Mouse (Mus musculus): ENCODE results near the gene Aaas. TPM values are rescaled to one million over a fixed set of nuclear protein-coding genes. Genes with fewer than 3 reads are reported as not detected.

Aaas gene
- 31.1 and 38.1 TPM in 2 replicates for polyA plus RNA-seq (2012; rRNA removed)

DNA sequence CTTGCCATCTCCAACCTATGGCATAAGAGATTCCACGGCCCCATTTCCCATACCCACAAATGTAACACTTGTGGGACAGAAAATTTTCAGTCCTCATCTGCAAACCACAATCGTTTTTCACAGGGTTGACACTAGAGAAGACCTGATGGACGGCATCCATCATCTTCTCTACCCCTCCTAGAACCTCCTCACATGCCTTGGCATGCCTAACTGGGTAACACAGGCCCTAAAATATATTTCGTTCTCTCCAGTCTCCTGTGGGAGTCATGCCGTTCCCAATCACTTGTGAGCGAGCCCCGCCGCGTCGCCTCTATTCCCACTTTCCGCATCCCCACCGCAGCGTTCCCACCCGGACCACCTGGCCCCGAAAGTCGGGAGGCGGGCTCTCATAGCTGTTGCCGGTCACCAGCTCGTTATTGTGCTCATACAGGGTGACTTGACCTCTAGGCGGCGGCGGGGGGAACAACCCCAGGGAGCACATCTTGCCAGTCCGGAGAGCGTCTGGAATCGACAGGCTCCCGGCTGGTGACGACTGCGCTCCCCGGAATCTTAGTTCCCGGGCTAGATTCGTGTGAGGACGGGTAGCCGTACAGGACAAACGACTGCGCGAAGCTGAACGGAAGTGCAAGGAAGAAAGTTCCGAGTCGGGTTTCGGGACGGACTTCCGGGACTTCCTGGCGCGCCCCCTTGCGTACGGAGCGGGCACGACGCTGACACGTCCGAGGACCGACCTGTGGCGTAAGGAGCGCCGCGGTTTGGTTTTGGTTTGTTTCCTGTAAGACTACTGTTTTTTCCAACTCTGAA, at the start of gene Aaas:
Gene Aaas, minus strand, starts transcription at position 634 of the 804 bp plus-strand sequence.
- Histone ChIP-seq H3K4me3 (ENCODE audit: insufficient read depth, low read depth, low read length) (peak within 1 kb of the TSS; percentile 91), H3K27ac (ENCODE audit: insufficient read depth, low read depth, low read length) (peak within 1 kb of the TSS; percentile 84), H3K4me1 (ENCODE audit: control insufficient read depth, insufficient read depth, low read length) (peaks cover 9% of the 10 kb centered on the region; the same call in 1 of the 2 replicates), H3K36me3 (ENCODE audit: control insufficient read depth, insufficient read depth, low read length) (no peaks in the 10 kb centered on the region), H3K27me3 (replicated peaks; ENCODE audit: control insufficient read depth, insufficient read depth, low read length) (no peaks in the 10 kb centered on the region)
- WGBS: under 1% methylated on average over 56 of the region's 56 CpGs
- peak; percentile 97 for DNase-seq
- TF ChIP-seq POLR2A (IDR thresholded peaks at IDR 0.05; ENCODE audit: low read depth, low read length): peak; percentile 79
- TF ChIP-seq CTCF (conservative IDR thresholded peaks at IDR 0.05; ENCODE audit: insufficient read depth, insufficient read length, low read depth, low read length): peak; percentile 89

DNA sequence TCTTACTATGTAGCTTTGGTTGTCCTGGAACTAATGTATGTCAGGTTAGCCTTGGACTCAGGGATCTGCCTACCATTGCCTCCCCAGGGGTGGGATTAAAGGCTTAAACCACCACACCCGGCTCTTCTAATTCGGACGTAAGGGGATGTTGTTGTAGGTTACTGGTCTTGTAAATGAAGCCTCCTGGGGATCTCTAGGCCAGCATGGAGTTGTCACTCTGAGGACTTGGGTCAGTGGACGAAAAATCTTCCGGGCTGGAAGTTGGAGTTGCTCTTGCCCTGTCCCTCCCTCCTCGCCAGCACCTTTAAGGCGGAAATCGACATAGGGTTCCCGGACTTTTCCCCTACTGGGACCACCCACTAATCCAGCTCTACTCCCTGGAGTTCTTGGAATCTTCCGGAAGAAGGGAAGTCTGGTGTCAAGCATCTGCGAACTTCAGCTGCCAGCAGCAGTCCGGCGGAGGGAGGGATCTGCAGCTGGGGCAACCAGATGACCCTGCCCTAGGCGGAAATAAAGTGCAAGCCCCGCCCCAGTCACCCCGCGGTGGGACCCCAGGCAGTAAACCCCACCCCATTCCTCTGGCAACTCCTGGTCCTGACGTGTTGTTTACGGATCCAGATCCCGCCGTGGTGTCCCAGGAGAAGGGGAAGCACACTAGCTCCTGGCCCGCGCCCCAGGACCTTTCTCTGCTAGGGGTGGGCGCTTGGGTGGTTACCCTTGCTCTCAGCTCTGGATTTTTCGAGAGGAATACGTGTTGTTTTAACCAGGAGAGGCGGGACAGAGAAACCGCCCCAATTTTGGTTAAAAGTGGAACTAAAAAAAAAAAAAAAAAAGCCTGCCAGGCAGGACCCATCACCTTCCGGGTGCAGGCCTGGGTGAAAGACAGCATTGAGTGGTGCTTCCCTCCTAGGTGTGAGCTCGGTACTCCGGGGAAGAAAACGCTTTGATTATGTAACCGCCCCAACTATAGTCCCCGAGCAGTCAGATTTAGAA, 49.0 kb upstream of the Aaas start:
- DNase-seq: peak; percentile 98
- no peaks in the 10 kb centered on the region for H3K27me3 ChIP-seq (replicated peaks; ENCODE audit: control insufficient read depth, insufficient read depth, low read length)
- H3K27ac ChIP-seq (ENCODE audit: insufficient read depth, low read depth, low read length): peak overlapping the region; percentile 96
- 2% methylated on average over 34 of the region's 34 CpGs for WGBS
- peak overlapping the region; percentile 53 for H3K4me3 ChIP-seq (ENCODE audit: insufficient read depth, low read depth, low read length)
- peak; percentile 74 for TF ChIP-seq POLR2A (IDR thresholded peaks at IDR 0.05; ENCODE audit: low read depth, low read length)
- TF ChIP-seq CTCF (conservative IDR thresholded peaks at IDR 0.05; ENCODE audit: insufficient read depth, insufficient read length, low read depth, low read length): no peak
- no peaks in the 10 kb centered on the region for H3K36me3 ChIP-seq (ENCODE audit: control insufficient read depth, insufficient read depth, low read length)
- peaks cover 10% of the 10 kb centered on the region for H3K4me1 ChIP-seq (ENCODE audit: control insufficient read depth, insufficient read depth, low read length)

DNA sequence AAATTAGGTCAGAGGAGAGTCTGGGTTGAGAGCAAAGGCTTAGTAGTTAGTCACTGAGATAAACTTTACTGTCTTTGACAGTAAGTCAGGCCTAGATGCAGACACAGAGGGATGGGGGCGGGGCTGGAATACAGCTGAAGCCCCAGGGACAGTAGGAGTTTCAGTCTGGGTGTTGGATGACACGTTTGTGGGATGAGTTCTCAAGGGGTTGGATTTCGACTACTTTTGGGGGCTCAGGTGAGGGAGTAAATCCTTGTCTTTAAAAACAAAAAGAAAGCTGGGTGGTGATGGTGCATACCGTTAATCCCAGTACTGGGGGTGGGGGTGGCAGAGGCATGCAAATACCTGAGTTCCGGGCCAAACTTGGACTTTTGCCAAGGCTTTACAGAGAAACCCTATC, 48.1 kb upstream of the Aaas start:
- peaks cover 15% of the 10 kb centered on the region for H3K4me1 ChIP-seq (ENCODE audit: control insufficient read depth, insufficient read depth, low read length)
- H3K4me3 ChIP-seq (ENCODE audit: insufficient read depth, low read depth, low read length): no peak overlapping the region
- peak overlapping the region; percentile 96 for H3K27ac ChIP-seq (ENCODE audit: insufficient read depth, low read depth, low read length)
- peak; percentile 33 for DNase-seq
- H3K36me3 ChIP-seq (ENCODE audit: control insufficient read depth, insufficient read depth, low read length): no peaks in the 10 kb centered on the region
- 36% methylated on average over 5 of the region's 5 CpGs for WGBS
- H3K27me3 ChIP-seq (replicated peaks; ENCODE audit: control insufficient read depth, insufficient read depth, low read length): no peaks in the 10 kb centered on the region
- TF ChIP-seq POLR2A (IDR thresholded peaks at IDR 0.05; ENCODE audit: low read depth, low read length) (no peak), CTCF (conservative IDR thresholded peaks at IDR 0.05; ENCODE audit: insufficient read depth, insufficient read length, low read depth, low read length) (no peak)

DNA sequence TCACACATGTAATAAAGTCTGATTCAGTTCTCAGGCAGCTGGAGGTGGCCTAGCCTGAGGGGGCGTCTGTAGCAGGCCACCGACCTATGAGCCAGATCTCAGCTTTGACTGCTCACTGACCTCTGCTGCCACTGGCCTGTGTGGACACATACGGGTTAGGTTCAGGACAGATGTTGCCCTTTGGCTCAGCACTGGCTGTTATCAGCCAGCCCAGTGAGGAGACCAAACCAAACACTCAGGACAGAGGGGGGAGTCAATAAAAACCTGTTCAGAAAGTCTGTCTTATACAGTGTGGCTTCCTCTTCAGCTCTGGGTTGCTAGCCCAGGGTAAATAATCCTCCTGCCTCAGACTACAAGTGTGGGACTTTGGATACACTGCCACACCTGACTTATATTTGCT, 44.5 kb upstream of the Aaas start:
- WGBS: 17% methylated on average over 3 of the region's 3 CpGs
- 0 out of 2 replicates have a peak overlapping the region, but pooled peaks have one; percentile 52 for H3K27ac ChIP-seq (ENCODE audit: insufficient read depth, low read depth, low read length)
- H3K36me3 ChIP-seq (ENCODE audit: control insufficient read depth, insufficient read depth, low read length): no peaks in the 10 kb centered on the region
- DNase-seq: peak; percentile 43
- no peak for TF ChIP-seq CTCF (conservative IDR thresholded peaks at IDR 0.05; ENCODE audit: insufficient read depth, insufficient read length, low read depth, low read length)
- no peak for TF ChIP-seq POLR2A (IDR thresholded peaks at IDR 0.05; ENCODE audit: low read depth, low read length)
- H3K4me1 ChIP-seq (ENCODE audit: control insufficient read depth, insufficient read depth, low read length): peaks cover 14% of the 10 kb centered on the region
- no peaks in the 10 kb centered on the region for H3K27me3 ChIP-seq (replicated peaks; ENCODE audit: control insufficient read depth, insufficient read depth, low read length)
- no peak overlapping the region for H3K4me3 ChIP-seq (ENCODE audit: insufficient read depth, low read depth, low read length)

DNA sequence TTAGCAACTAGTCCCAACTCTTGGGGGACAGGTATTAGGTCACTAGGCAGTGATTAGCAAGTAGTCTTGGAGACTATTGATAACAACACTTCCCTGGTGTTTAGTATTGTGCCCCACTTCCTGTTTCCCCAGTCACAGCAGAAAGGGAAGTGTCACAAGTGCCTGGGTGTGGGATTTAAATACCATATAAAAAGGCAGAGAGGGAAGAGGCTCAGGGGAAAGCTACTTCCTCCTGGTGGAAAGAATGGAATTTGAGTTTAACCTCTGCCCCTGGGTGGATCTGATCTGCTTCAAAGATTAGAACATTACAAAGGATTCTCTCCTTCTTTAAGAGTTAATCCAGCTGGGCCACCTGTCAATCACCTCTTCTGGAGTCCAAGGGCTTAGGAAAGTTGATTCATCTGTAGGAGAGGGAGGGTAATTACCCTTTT, 43.0 kb upstream of the Aaas start:
- TF ChIP-seq CTCF (conservative IDR thresholded peaks at IDR 0.05; ENCODE audit: insufficient read depth, insufficient read length, low read depth, low read length) (no peak), POLR2A (IDR thresholded peaks at IDR 0.05; ENCODE audit: low read depth, low read length) (no peak)
- Histone ChIP-seq H3K4me1 (ENCODE audit: control insufficient read depth, insufficient read depth, low read length) (peaks cover 17% of the 10 kb centered on the region), H3K36me3 (ENCODE audit: control insufficient read depth, insufficient read depth, low read length) (no peaks in the 10 kb centered on the region), H3K27ac (ENCODE audit: insufficient read depth, low read depth, low read length) (peak overlapping the region; percentile 39; the same call in 1 of the 2 replicates), H3K4me3 (ENCODE audit: insufficient read depth, low read depth, low read length) (no peak overlapping the region), H3K27me3 (replicated peaks; ENCODE audit: control insufficient read depth, insufficient read depth, low read length) (no peaks in the 10 kb centered on the region)
- DNase-seq: peak; percentile 44

DNA sequence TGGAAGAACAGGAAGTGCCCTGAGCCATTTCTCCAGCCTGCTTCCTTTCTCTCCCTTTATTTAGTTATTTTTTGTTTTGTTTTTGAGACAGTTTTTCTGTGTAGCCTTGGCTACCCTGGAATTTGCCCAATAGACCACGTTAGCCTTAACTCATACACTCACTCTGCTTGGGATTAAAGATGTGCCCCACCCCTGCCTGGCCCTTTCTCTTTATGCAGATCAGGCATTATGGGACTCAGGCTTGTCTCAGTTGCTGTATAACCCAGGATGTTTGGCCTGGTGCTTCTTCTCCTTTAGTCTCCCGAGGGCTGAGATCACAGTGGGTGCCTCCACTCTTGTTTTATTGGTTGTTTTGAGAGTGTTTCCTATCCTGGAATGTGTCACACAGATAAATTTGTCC, 41.9 kb upstream of the Aaas start:
- Histone ChIP-seq H3K36me3 (ENCODE audit: control insufficient read depth, insufficient read depth, low read length) (no peaks in the 10 kb centered on the region), H3K4me1 (ENCODE audit: control insufficient read depth, insufficient read depth, low read length) (peaks cover 17% of the 10 kb centered on the region), H3K4me3 (ENCODE audit: insufficient read depth, low read depth, low read length) (no peak overlapping the region), H3K27ac (ENCODE audit: insufficient read depth, low read depth, low read length) (0 out of 2 replicates have a peak overlapping the region, but pooled peaks have one; percentile 0), H3K27me3 (replicated peaks; ENCODE audit: control insufficient read depth, insufficient read depth, low read length) (no peaks in the 10 kb centered on the region)
- no peak for DNase-seq
- WGBS: 45% methylated on average over 2 of the region's 2 CpGs
- no peak for TF ChIP-seq CTCF (conservative IDR thresholded peaks at IDR 0.05; ENCODE audit: insufficient read depth, insufficient read length, low read depth, low read length)
- no peak for TF ChIP-seq POLR2A (IDR thresholded peaks at IDR 0.05; ENCODE audit: low read depth, low read length)
